Mouse (Mus musculus) layer of hippocampus, postnatal 25 days (tissue): ENCODE measurements around the gene Baz2b. TPM values are rescaled to one million over a fixed set of nuclear protein-coding genes. Genes with fewer than 3 reads are reported as not detected.
A peak's percentile ranks its signal among the peaks of the same experiment; 100 is the strongest.

Experiments
- DNase-seq, 2 experiments: peaks; one replicate each; pipeline ENCODE4 v3.0.0; 2022; ENCODE audit warnings: mixed read lengths in 2 of 2, low spot score in 1 of 2; ENCODE audit errors: extremely low spot score in 1 of 2
- total RNA-seq, 2 experiments: library from RNA; stranded (reverse); gene quantifications; 2 replicates each; pipeline ENCODE4 v1.2.3; 2021

Baz2b gene
- 10 to 100 TPM; 45.1 to 57.9 TPM for total RNA-seq

DNA sequence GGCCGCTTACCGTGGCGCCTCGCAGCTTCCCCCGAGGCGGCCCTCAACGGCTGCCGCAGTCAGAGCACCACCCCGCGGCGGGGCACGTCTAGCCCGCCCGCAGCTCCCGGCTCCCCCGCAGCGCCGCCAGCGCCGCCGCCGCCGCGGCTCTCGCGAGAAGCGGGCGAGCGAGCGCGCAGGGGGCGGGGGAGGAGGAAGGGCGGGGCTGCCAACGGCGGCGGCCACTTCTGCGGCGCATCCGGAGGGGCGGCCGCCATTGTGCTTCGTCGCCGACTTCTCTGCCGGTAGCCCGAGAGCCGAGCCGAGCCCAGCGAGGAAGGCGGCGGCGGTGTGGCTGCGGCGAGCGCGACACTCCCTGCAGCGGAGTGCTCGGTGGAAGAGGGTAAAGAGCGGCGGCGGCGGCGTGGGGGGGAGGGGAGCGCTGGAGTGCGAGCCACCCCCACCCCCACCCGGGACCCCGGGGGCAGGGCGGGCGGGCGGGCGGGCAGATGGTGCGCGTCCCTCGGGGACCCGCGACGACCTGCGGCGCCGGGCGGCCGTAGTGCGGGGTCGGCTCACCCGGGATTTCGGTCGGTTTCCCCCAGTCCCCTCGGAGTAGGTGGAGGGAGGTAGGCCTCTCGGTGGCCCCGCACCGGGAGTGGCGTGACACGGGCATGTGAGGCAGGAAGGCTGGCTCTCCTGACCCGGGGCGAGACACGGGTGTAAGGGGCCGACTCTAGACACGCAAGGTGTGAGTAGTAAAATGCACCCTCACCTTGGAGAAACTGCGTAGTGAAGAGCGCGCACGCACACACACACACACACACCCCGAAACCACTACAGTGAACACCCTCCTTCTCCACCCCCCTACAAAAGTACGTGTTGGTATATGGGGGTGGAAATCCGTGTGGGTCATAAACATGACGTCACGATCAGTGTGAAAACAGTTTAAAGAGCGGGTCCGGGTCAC is at the start of gene Baz2b, which contains the start of gene March7:
Gene Baz2b, minus strand, starts transcription at position 137 of the 949 bp plus-strand sequence.
Gene March7, plus strand, starts transcription at position 185 of the 949 bp plus-strand sequence.
- peak; percentile 72 to 79 for DNase-seq

GRCm38 (mm10) chr2:60259186-60259585 is 49.5 kb upstream of the Baz2b start:
- DNase-seq, result no peak

DNA sequence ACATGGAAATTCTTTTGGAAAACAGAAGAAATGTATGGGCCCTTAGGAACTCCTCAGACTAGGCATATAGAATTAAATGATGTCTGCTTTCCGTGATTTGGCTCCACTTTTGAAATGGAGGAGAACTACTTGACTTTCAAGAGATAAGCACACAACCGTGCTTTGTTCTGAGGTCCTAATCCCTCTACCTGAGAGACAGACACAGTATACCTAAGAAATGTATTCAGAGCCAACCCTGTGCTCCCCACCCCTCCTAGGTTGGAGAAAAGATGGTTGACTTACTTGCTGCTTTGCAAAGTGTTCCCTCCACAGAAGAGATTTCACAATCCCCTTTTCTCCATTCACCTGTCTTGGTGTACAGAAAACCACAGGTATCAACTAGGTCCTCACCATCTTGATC is 47.1 kb upstream of the Baz2b start:
- DNase-seq, result no peak

- DNase-seq, result no peak
Measured at GRCm38 (mm10) chr2:60253506-60253905, 43.9 kb upstream of the Baz2b start.

- DNase-seq, result no peak
Measured at GRCm38 (mm10) chr2:60252782-60253181, 43.1 kb upstream of the Baz2b start.

DNA sequence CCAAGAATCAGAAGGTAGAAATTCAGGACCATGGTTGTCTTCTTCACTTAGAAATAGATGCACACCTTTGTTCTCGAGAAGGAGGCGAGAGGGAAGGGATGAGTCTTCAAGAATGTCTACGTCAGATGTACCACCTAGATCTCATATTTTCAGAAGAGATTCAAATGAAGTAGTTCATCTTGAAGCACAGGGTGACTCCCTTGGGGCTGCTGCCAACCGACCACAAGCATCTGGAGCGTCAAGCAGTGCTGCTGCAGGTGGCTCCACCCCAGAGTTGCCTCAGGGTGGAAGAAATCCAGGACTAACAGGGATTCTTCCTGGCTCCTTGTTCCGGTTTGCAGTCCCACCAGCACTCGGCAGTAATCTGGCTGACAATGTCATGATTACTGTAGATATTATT is 24.9 kb upstream of the Baz2b start:
- DNase-seq, result no peak

DNA sequence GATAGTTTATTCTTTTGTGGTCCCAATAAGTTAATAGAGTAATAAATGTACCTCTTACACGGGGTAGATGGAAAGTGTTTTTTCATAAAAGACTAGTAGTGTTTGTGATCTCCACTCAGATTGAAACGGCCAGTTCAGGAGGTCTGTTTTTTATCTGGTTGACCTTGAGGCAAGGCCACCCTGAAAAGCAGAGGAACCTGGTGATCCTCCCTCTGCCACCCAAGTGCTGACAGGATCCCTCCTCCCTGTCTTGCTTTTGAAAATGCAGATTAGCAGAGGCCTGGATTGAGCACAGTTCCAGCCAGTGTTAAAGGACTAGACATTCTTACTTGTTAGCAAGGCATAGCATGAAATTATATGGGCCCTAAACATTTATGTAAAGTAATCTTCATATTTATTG is 23.5 kb upstream of the Baz2b start:
- no peak for DNase-seq

DNA sequence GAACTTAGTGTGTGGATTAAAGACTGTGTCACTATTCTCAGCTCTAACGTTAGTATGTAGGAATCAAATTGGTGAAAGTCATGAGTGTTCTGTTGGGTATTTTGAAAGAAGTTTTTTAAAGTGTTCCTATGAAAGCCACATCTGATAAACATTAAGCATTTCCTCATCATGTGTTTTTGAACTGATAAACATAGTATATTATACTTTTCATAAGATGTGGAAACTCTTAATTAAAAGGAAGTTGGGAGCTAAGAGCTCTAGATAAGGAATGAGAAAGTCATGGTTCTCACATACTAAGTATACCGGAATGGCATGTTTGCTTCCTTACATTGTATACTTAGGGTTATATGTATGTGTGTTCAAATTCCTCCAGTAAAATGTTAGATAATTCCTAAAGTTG is 20.7 kb upstream of the Baz2b start:
- no peak for DNase-seq

DNA sequence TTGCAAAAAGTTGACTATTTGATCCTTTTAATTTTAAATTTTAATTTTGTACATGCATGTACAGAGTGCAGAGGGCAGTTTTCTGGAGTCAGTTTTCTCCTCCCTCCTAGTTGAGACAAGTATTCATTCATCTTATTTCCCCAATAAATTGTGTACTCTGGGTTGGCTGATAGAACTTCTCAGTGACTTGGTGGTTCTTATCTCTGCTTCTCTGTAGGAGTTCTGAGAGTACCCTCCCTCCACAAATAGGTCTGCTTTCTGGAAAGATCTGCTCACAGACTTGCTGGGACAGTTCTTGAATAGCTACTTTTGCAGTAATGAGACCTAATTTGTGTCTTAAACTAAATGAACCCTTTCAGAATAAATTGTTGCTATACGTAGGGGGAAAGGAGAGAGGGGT is 18.8 kb upstream of the Baz2b start:
- DNase-seq, result no peak

GRCm38 (mm10) chr2:60223489-60223888 is 13.8 kb upstream of the Baz2b start:
- DNase-seq, result no peak

- DNase-seq, result no peak
Measured at GRCm38 (mm10) chr2:60221954-60222353, 12.3 kb upstream of the Baz2b start.

DNA sequence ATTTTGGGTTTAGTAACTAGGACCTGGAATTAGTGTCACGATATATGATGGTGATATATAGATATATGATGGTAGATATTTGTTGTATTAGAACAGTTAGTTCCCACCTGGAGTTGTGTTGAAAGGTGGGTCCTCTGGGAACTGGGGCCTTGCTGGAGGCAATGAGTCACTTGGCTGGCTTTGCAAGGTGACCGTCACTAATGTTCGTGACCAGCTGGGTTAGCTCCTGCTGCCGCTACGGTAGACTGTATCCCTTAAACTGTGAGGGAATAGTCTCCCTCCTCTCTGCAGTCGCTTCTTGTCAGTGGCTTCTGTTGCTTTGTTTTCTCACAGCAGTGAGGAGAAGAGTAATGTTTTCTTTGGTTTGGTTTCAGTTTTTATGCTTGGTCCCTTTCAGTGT is 11.6 kb upstream of the Baz2b start:
- no peak for DNase-seq

DNA sequence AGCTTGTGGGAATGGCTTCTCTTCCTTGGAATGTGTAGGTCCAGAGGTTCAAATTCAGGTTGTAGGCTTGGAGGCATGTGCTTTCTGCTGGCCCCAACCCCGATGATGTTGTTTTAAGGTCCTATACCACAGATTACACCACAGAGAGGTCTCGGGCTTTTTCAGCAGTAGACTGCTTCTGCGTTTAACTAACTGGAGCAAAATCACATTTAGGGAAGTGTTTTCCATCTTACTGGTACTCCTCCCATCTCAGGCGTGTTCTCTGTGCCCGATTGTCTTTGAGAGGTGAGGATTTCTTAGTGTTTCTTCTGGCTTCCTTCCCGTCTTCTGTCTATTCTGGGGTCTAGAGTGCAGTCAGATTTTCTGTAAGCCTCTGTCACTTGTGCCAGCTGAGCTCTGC is 8.0 kb upstream of the Baz2b start:
- no peak for DNase-seq

- no peak for DNase-seq
Measured at GRCm38 (mm10) chr2:60216547-60217153, 7.0 kb upstream of the Baz2b start.

- DNase-seq, result no peak
Measured at GRCm38 (mm10) chr2:60214683-60215082, 5.0 kb upstream of the Baz2b start.

DNA sequence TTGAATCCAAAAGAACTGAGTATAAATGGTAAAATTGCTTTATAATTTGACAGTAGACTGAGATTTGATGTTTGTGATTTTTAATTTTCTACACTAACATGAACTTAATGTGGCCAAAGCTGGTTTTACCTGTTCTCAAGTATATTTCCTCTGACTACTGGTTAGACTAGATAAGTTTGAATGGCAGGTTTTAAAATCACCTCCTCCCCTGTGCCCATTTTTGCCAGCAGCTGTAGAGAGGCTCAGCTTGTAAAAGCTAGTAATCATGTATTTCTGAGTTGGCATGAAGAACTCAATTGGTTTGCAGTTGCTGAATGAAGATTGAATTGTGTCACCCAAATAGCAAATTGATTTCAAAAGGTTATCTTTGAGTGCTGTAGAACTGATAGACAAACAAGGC is 2.8 kb upstream of the Baz2b start:
- no peak for DNase-seq

GRCm38 (mm10) chr2:60210821-60211220 is 1.2 kb upstream of the Baz2b start:
- DNase-seq, result no peak

GRCm38 (mm10) chr2:60209122-60209611 is 472 bp downstream of the Baz2b start:
- DNase-seq, result peak in 1 of 2 experiments; percentile 40

DNA sequence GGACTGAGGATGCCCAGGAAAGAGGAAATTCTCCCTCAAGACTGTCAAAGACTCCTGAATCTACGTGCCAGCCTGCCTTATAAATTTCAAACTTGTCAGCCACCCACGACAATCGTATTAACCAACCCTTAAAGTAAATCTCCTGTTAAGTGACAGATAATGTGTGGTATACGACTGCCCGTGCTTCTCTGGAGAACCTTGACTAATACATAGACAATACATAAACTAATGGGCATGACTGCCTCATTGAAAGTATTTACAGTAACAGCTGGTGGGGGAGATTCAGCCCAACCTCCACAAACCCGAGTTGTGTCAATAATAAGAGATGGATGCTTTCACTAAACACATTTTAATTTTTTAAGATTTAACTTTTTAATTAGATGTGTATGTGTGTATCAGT is 3.8 kb downstream of the Baz2b start:
- DNase-seq, result no peak

GRCm38 (mm10) chr2:60204162-60204561 is 5.5 kb downstream of the Baz2b start:
- DNase-seq, result no peak

- no peak for DNase-seq
Measured at GRCm38 (mm10) chr2:60203733-60204132, 5.9 kb downstream of the Baz2b start.
